8 mouse cellular contexts compared by ENCODE assay signal in genomic region chr2:32586871-32587351, GRCm38 (mm10). TPM values are rescaled to one million over a fixed set of nuclear protein-coding genes. Genes with fewer than 3 reads are reported as not detected.
A peak's percentile ranks its signal among the peaks of the same experiment; 100 is the strongest.
DNase-seq lines count a peak whose midpoint lies in the region; ATAC-seq and TF ChIP-seq lines count a peak whose summit lies in the region.

Gene St6galnac4 (plus strand): TSS chr2:32587095.

- peak within 1 kb of the TSS; percentile 62 for H3K4me3 ChIP-seq in erythroblast, embryonic 14.5 days (replicated peaks)
- H3K4me3 ChIP-seq in heart, embryonic 11.5 days (ENCODE audit: low read depth, low read length) = peak within 1 kb of the TSS; percentile 52
- H3K4me3 ChIP-seq in kidney, embryonic 16.5 days (ENCODE audit: low read length) = peak within 1 kb of the TSS; percentile 63
- peak within 1 kb of the TSS; percentile 58 for H3K4me3 ChIP-seq in liver, embryonic 11.5 days (ENCODE audit: low read depth, low read length)
- peak within 1 kb of the TSS; percentile 84 for H3K4me3 ChIP-seq in myocyte

- H3K4me1 ChIP-seq in erythroblast, embryonic 14.5 days (ENCODE audit: control insufficient read depth) = peaks cover 49% of the 10 kb centered on the region
- H3K4me1 ChIP-seq in heart, embryonic 11.5 days (ENCODE audit: control insufficient read depth, insufficient read depth, low read length) = peaks cover 21% of the 10 kb centered on the region
- peaks cover 20% of the 10 kb centered on the region for H3K4me1 ChIP-seq in kidney, embryonic 16.5 days (ENCODE audit: insufficient read depth, low read length)
- peaks cover 19% of the 10 kb centered on the region for H3K4me1 ChIP-seq in liver, embryonic 11.5 days (replicated peaks; ENCODE audit: control insufficient read depth, insufficient read depth, low read length)

- H3K27me3 ChIP-seq in erythroblast, embryonic 14.5 days (ENCODE audit: control insufficient read depth) = peaks cover 7% of the 10 kb centered on the region
- H3K27me3 ChIP-seq in heart, embryonic 11.5 days (ENCODE audit: control insufficient read depth, insufficient read depth, low read length) = no peaks in the 10 kb centered on the region
- no peaks in the 10 kb centered on the region for H3K27me3 ChIP-seq in kidney, embryonic 16.5 days (ENCODE audit: insufficient read depth, low read length)
- H3K27me3 ChIP-seq in liver, embryonic 11.5 days (replicated peaks; ENCODE audit: control insufficient read depth, insufficient read depth, low read length) = no peaks in the 10 kb centered on the region; the same call in 1 of the 2 replicates
- H3K27me3 ChIP-seq in myocyte (ENCODE audit: control insufficient read depth, insufficient read depth, insufficient read length) = no peaks in the 10 kb centered on the region
- no peaks in the 10 kb centered on the region for H3K27me3 ChIP-seq in splenic B cell, adult 2 months (ENCODE audit: control insufficient read depth, insufficient read depth, low read length, poor library complexity, severe bottlenecking)

- peak; percentile 82 for ATAC-seq in heart, embryonic 11.5 days (replicated peaks; ENCODE audit: insufficient number of reproducible peaks, low FRiP score, low TSS enrichment)
- peak; percentile 88 for ATAC-seq in kidney, embryonic 16.5 days (ENCODE audit: low FRiP score, low TSS enrichment)
- peak; percentile 87 for ATAC-seq in liver, embryonic 11.5 days (replicated peaks; ENCODE audit: low FRiP score)

- DNase-seq in CD4-positive, CD25-positive, alpha-beta regulatory T cell, adult 2 months (ENCODE audit: low read depth, low spot score) = peak; percentile 98
- peak; percentile 76 for DNase-seq in brain, embryonic 18.5 days (ENCODE audit: low read depth, low spot score)
- DNase-seq in liver, embryonic 11.5 days (ENCODE audit: low spot score) = peak; percentile 95
- peak; percentile 96 for DNase-seq in splenic B cell, adult 2 months (ENCODE audit: low read depth, low spot score)

- H3K4me2 ChIP-seq in heart, embryonic 11.5 days = peak within 1 kb of the TSS; percentile 78
- H3K4me2 ChIP-seq in kidney, embryonic 16.5 days (replicated peaks; ENCODE audit: low read depth, low read length) = peak within 1 kb of the TSS; percentile 71
- H3K4me2 ChIP-seq in liver, embryonic 11.5 days = peak within 1 kb of the TSS; percentile 75
- H3K4me2 ChIP-seq in myocyte (ENCODE audit: low read depth) = peak within 1 kb of the TSS; percentile 90

- peak within 1 kb of the TSS; percentile 86 for H3K27ac ChIP-seq in heart, embryonic 11.5 days (ENCODE audit: low read depth, low read length)
- H3K27ac ChIP-seq in kidney, embryonic 16.5 days (ENCODE audit: low read length) = peak within 1 kb of the TSS; percentile 72
- peak within 1 kb of the TSS; percentile 33; the same call in 1 of the 2 replicates for H3K27ac ChIP-seq in liver, embryonic 11.5 days (ENCODE audit: low read depth, low read length)

- peak within 1 kb of the TSS; percentile 13 for H3ac ChIP-seq in myocyte (ENCODE audit: control insufficient read depth, insufficient read length)

- H3K36me3 ChIP-seq in erythroblast, embryonic 14.5 days (ENCODE audit: control insufficient read depth) = no peaks in the 10 kb centered on the region; the same call in 1 of the 2 replicates
- peaks cover 6% of the 10 kb centered on the region; the same call in 1 of the 2 replicates for H3K36me3 ChIP-seq in heart, embryonic 11.5 days (ENCODE audit: control insufficient read depth, insufficient read depth, low read length)
- H3K36me3 ChIP-seq in kidney, embryonic 16.5 days (ENCODE audit: insufficient read depth, low read length) = no peaks in the 10 kb centered on the region
- H3K36me3 ChIP-seq in liver, embryonic 11.5 days (ENCODE audit: control insufficient read depth, insufficient read depth, low read length) = peaks cover 2% of the 10 kb centered on the region; the same call in 1 of the 2 replicates
- H3K36me3 ChIP-seq in myocyte (ENCODE audit: control insufficient read depth, insufficient read depth) = no peaks in the 10 kb centered on the region
- peaks cover 2% of the 10 kb centered on the region; the same call in 1 of the 2 replicates for H3K36me3 ChIP-seq in splenic B cell, adult 2 months (ENCODE audit: control insufficient read depth, insufficient read depth, low read length, poor library complexity, severe bottlenecking)

- WGBS in heart, embryonic 11.5 days (ENCODE audit: insufficient replicate concordance) = under 1% methylated on average over 38 of the region's 38 CpGs
- WGBS in kidney, embryonic 16.5 days = under 1% methylated on average over 38 of the region's 38 CpGs
- WGBS in liver, embryonic 11.5 days = under 1% methylated on average over 38 of the region's 38 CpGs

- peak; percentile 79 for TF ChIP-seq POLR2A in myocyte (IDR thresholded peaks at IDR 0.05; ENCODE audit: insufficient read length, low read depth)

- peak within 1 kb of the TSS; percentile 75 for H3K9ac ChIP-seq in heart, embryonic 11.5 days (ENCODE audit: low read depth, low read length)
- peak within 1 kb of the TSS; percentile 80 for H3K9ac ChIP-seq in kidney, embryonic 16.5 days (replicated peaks; ENCODE audit: low read length)
- peak within 1 kb of the TSS; percentile 63 for H3K9ac ChIP-seq in liver, embryonic 11.5 days (ENCODE audit: low read depth, low read length)

- H3K9me3 ChIP-seq in erythroblast, embryonic 14.5 days (ENCODE audit: control insufficient read depth, low read length) = no peaks in the 10 kb centered on the region
- no peaks in the 10 kb centered on the region for H3K9me3 ChIP-seq in heart, embryonic 11.5 days (replicated peaks; ENCODE audit: control insufficient read depth, low read length)
- no peaks in the 10 kb centered on the region for H3K9me3 ChIP-seq in kidney, embryonic 16.5 days (ENCODE audit: low read length)
- H3K9me3 ChIP-seq in liver, embryonic 11.5 days (ENCODE audit: control insufficient read depth, low read length) = no peaks in the 10 kb centered on the region

- H3K79me2 ChIP-seq in myocyte (ENCODE audit: control insufficient read depth, insufficient read depth) = peaks cover 27% of the 10 kb centered on the region

TF ChIP-seq in myocyte, 11 proteins besides CTCF, POLR2A, EP300 and RAD21:
- TF ChIP-seq MYOG (IDR thresholded peaks at IDR 0.05; ENCODE audit: control insufficient read depth in 1 of 3, insufficient read depth in 1 of 3, insufficient read length in 2 of 3, low read depth in 2 of 3) = peak in 1 of 3 experiments; percentile 27
- TF ChIP-seq E2F4 (IDR thresholded peaks at IDR 0.05; ENCODE audit: insufficient read depth) = no peak
- peak; percentile 83 for TF ChIP-seq POLR2AphosphoS2 (IDR thresholded peaks at IDR 0.05; ENCODE audit: insufficient read length, low read depth)

RNA-seq across cellular contexts. Expression of gene St6galnac4, which starts in this region (rescaled TPM):
- polyA plus RNA-seq in erythroblast, embryonic 14.5 days (2012) = 0.21 and 0.30 TPM in 2 replicates
- 32.9 and 40.9 TPM in 2 replicates for polyA plus RNA-seq in heart, embryonic 11.5 days (2014; fragmentation: Nextera tagmentation; extraction: Ambion mirVana)
- 24.7 TPM in 2 replicates for polyA plus RNA-seq in kidney, embryonic 16.5 days (2015; fragmentation: Nextera tagmentation; extraction: Ambion mirVana)
- 26.0 and 28.8 TPM in 2 replicates for polyA plus RNA-seq in liver, embryonic 11.5 days (2014; fragmentation: Nextera tagmentation; extraction: Ambion mirVana)
- 75.4 TPM for polyA plus RNA-seq in myocyte (2012; fragmentation: generic; extraction: Trizol)

Comparison
In these comparisons a context has a peak if more than half of its experiments do, and no peak if none do; other contexts are left out.
1. Peak in every context shown above with its lines: DNase-seq, ATAC-seq, H3K4me3 ChIP-seq and H3K27ac ChIP-seq.
2. RNA of gene St6galnac4 (polyA plus RNA-seq): 75.4 TPM in myocyte (single experiment), 32.9 to 40.9 TPM in heart, embryonic 11.5 days, 26.0 to 28.8 TPM in liver, embryonic 11.5 days and 24.7 TPM in kidney, embryonic 16.5 days; 0.21 to 0.30 TPM in erythroblast, embryonic 14.5 days; every median in the first group is over 10 times any median in the second.
3. H3K27ac ChIP-seq: peak in every context shown above with its lines; median percentile 86 in heart, embryonic 11.5 days; 72 in kidney, embryonic 16.5 days; 33 in liver, embryonic 11.5 days.